Mouse (Mus musculus) liver, embryonic 14.5 days (tissue): ENCODE data around the gene Gm20716.

ENCODE experiments used
- CTCF ChIP-seq: IDR thresholded peaks from 2 replicates; pipeline ENCODE4 v1.5.1; 2016; ENCODE audit warnings: antibody characterized with exemption, low read depth, control low read depth
- EP300 ChIP-seq: IDR thresholded peaks from 2 replicates; pipeline ENCODE4 v1.6.1; 2016; ENCODE audit warnings: antibody characterized with exemption, low read depth

DNA sequence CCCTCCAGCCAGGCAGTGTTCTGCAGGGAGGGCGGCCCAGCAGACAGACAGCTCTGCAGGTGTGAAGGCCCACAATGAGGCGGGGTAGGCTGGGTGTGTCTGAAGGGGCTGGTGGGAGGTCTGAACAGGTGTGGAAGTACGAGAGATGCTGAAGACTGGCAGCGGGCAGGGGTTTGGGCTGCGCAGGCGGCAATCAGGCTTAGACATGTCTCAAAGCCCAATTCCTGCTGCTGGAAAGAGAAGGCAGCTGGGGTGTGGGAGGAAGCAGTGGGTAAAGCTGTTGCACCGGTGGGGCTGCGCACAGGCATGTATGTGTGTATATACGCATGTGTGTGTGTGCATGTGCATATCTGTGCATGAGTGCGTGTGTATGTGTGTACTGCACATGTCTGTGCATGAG, 30.7 kb upstream of the Gm20716 start:
- no peak for TF ChIP-seq CTCF
- no peak for TF ChIP-seq EP300
